Mouse (Mus musculus) left cerebral cortex, adult 11 months (tissue): ENCODE results near the gene Focad.

ENCODE experiments used
- DNase-seq: peaks from one replicate; pipeline ENCODE4 v3.0.0; 2022; ENCODE audit warnings: low spot score

The Focad gene

DNA sequence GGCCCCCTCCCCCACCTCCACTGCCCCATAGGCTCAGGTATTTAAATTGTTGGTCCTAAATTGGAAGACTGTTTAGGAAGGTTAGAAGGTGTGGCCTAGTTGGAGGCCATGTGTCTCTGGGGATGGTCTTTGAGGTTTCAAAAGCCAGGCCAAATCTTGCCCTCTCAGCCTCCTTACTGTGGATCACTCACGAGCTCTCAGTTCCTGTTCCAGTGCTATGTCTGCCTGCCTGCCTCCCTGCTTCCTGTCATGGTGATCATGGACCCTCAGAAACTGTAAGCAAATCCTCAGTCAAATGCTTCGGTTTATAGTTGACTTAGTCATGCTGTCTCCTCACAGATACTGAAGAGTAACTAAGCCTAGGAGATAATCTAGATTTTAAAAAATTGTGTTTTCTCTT is 364.2 kb downstream of the Focad start:
- DNase-seq = no peak
